Mouse (Mus musculus): Measurements from ENCODE around the gene Ggt1.
"Not testable (repeated sequence)": the region's sequence is repeated elsewhere in the genome, so short reads cannot be mapped to it uniquely, and the experiment has no call there.

Gene Ggt1

GRCm38 (mm10) chr10:75561071-75561654 is at the start of gene Ggt1:
Ggt1 (plus strand) TSS chr10:75561604.
- DNase-seq: peak; percentile 45

GRCm38 (mm10) chr10:75511897-75512296 is 49.5 kb upstream of the Ggt1 start:
- DNase-seq: no peak

- no peak for DNase-seq
Measured at GRCm38 (mm10) chr10:75512796-75513195, 48.6 kb upstream of the Ggt1 start.

- no peak for DNase-seq
Measured at GRCm38 (mm10) chr10:75513306-75514067, 47.9 kb upstream of the Ggt1 start.

- DNase-seq: no peak
Measured at GRCm38 (mm10) chr10:75514361-75514760, 47.0 kb upstream of the Ggt1 start.

- no peak for DNase-seq
Measured at GRCm38 (mm10) chr10:75515216-75516037, 46.0 kb upstream of the Ggt1 start.

- peak; percentile 69 for DNase-seq
Measured at GRCm38 (mm10) chr10:75516038-75516723, 45.2 kb upstream of the Ggt1 start.

- no peak for DNase-seq
Measured at GRCm38 (mm10) chr10:75516724-75517072, 44.7 kb upstream of the Ggt1 start.

- DNase-seq: peak; percentile 93
Measured at GRCm38 (mm10) chr10:75517073-75517757, 44.2 kb upstream of the Ggt1 start, which contains the start of gene Snrpd3. Snrpd3 (plus strand) TSS chr10:75517551.

GRCm38 (mm10) chr10:75517758-75518143 is 43.7 kb upstream of the Ggt1 start, which contains the start of gene Gucd1:
Gucd1 (minus strand) TSS chr10:75517972.
- DNase-seq: peak; percentile 99

GRCm38 (mm10) chr10:75520581-75520980 is 40.8 kb upstream of the Ggt1 start:
- no peak for DNase-seq

- DNase-seq: no peak
Measured at GRCm38 (mm10) chr10:75521643-75522042, 39.8 kb upstream of the Ggt1 start.

GRCm38 (mm10) chr10:75525450-75525849 is 36.0 kb upstream of the Ggt1 start:
- not testable (repeated sequence) for DNase-seq

GRCm38 (mm10) chr10:75530322-75530721 is 31.1 kb upstream of the Ggt1 start:
- no peak for DNase-seq

- no peak for DNase-seq
Measured at GRCm38 (mm10) chr10:75531532-75532090, 29.8 kb upstream of the Ggt1 start.

GRCm38 (mm10) chr10:75534216-75534615 is 27.2 kb upstream of the Ggt1 start:
- DNase-seq: no peak

GRCm38 (mm10) chr10:75534934-75535333 is 26.5 kb upstream of the Ggt1 start:
- no peak for DNase-seq

- DNase-seq: no peak
Measured at GRCm38 (mm10) chr10:75535423-75535822, 26.0 kb upstream of the Ggt1 start.

- DNase-seq: no peak
Measured at GRCm38 (mm10) chr10:75536123-75536522, 25.3 kb upstream of the Ggt1 start.

GRCm38 (mm10) chr10:75547901-75548300 is 13.5 kb upstream of the Ggt1 start:
- DNase-seq: no peak

GRCm38 (mm10) chr10:75548486-75548885 is 12.9 kb upstream of the Ggt1 start:
- no peak for DNase-seq

GRCm38 (mm10) chr10:75549886-75550285 is 11.5 kb upstream of the Ggt1 start:
- no peak for DNase-seq
